Mouse (Mus musculus): ENCODE results near the gene Sult3a2. TPM values are rescaled to one million over a fixed set of nuclear protein-coding genes. Genes with fewer than 3 reads are reported as not detected.
"Not testable (repeated sequence)": the region's sequence is repeated elsewhere in the genome, so short reads cannot be mapped to it uniquely, and the experiment has no call there.

Sult3a2 gene
- polyA plus RNA-seq, 1 experiment from 2014 or later, result not detected

DNA sequence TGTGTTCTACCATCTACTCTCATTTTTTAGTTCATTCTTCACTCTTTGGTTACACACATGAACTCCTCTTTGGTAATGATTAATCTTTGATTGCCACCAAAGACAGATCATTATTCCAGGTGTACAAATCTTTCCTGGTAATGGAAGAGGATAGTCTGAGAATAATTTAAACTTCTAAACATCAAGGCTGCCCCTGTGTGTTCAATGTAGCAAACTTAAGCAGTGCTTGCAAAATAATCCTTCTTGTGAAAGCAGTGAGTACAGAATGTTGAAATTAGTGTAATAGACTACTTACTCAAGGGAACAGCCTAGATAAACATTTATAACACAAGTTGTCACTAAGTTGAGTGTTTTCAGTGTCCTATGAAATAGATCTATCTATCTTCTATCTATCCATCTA is 1.0 kb upstream of the Sult3a2 start:
- Histone ChIP-seq H3K9me3 (ENCODE audit: low read depth, low read length) (no peaks in the 10 kb centered on the region), H3K9ac (no peak overlapping the region), H3K36me3 (ENCODE audit: insufficient read depth) (no peaks in the 10 kb centered on the region), H3K4me3 (ENCODE audit: low read depth, low read length) (no peak overlapping the region), H3K4me1 (ENCODE audit: insufficient read depth) (no peaks in the 10 kb centered on the region), H3K27me3 (ENCODE audit: insufficient read depth, low read length) (no peaks in the 10 kb centered on the region), H3K4me2 (no peak overlapping the region), H3K27ac (ENCODE audit: low read depth) (no peak overlapping the region)
- TF ChIP-seq CTCF (IDR thresholded peaks at IDR 0.05; ENCODE audit: low read depth), result no peak
- DNase-seq (no peak), ATAC-seq (ENCODE audit: insufficient read depth) (no peak)

GRCm38 (mm10) chr10:33735251-33735650 is 51.3 kb downstream of the Sult3a2 start:
- H3K4me1 ChIP-seq (ENCODE audit: insufficient read depth); ATAC-seq (ENCODE audit: insufficient read depth); H3K27ac ChIP-seq (ENCODE audit: low read depth); H3K9me3 ChIP-seq (ENCODE audit: low read depth, low read length); H3K9ac ChIP-seq; DNase-seq; H3K4me2 ChIP-seq; H3K4me3 ChIP-seq (ENCODE audit: low read depth, low read length); H3K36me3 ChIP-seq (ENCODE audit: insufficient read depth); H3K27me3 ChIP-seq (ENCODE audit: insufficient read depth, low read length): not testable (repeated sequence)
- 89% methylated on average over 7 of the region's 7 CpGs for WGBS

DNA sequence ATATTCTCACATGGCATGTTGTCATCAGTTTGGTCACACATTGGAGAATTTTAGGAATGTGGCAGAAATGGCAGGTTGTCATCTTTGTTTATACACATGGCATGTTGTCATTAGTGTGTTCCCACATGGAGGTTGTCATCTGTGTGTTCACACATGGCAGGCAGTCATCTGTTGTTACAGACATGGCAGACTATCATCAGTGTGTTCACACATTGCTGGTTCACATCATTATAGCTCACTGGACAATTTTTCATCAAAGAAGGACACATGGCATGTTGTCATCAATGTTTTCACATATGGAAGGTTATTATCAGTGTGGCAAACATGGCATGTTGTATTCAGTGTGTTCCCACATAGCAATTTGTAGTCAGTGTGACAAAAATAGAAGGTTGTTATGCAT is 53.3 kb downstream of the Sult3a2 start:
- no peaks in the 10 kb centered on the region for H3K4me1 ChIP-seq (ENCODE audit: insufficient read depth)
- DNase-seq, result no peak

GRCm38 (mm10) chr10:33732409-33733185 is 53.9 kb downstream of the Sult3a2 start:
- Histone ChIP-seq H3K9me3 (ENCODE audit: low read depth, low read length) (no peaks in the 10 kb centered on the region), H3K4me2 (no peak overlapping the region), H3K36me3 (ENCODE audit: insufficient read depth) (no peaks in the 10 kb centered on the region), H3K27ac (ENCODE audit: low read depth) (no peak overlapping the region), H3K9ac (no peak overlapping the region), H3K4me3 (ENCODE audit: low read depth, low read length) (no peak overlapping the region), H3K4me1 (ENCODE audit: insufficient read depth) (no peaks in the 10 kb centered on the region), H3K27me3 (ENCODE audit: insufficient read depth, low read length) (no peaks in the 10 kb centered on the region)
- WGBS, result 85% methylated on average over 4 of the region's 4 CpGs
- no peak for TF ChIP-seq CTCF (IDR thresholded peaks at IDR 0.05; ENCODE audit: low read depth)
- DNase-seq (no peak), ATAC-seq (ENCODE audit: insufficient read depth) (no peak)

More for the DNA sequence above, 53.3 kb downstream of the Sult3a2 start:
- no peak for ATAC-seq (ENCODE audit: insufficient read depth)
- H3K9ac ChIP-seq, result no peak overlapping the region
- no peak overlapping the region for H3K4me2 ChIP-seq
- H3K36me3 ChIP-seq (ENCODE audit: insufficient read depth), result no peaks in the 10 kb centered on the region
- H3K4me3 ChIP-seq (ENCODE audit: low read depth, low read length), result no peak overlapping the region
- H3K27me3 ChIP-seq (ENCODE audit: insufficient read depth, low read length), result no peaks in the 10 kb centered on the region
- H3K9me3 ChIP-seq (ENCODE audit: low read depth, low read length), result no peaks in the 10 kb centered on the region
- no peak for TF ChIP-seq CTCF (IDR thresholded peaks at IDR 0.05; ENCODE audit: low read depth)
- H3K27ac ChIP-seq (ENCODE audit: low read depth), result no peak overlapping the region

- Histone ChIP-seq H3K9ac (no peak overlapping the region), H3K36me3 (ENCODE audit: insufficient read depth) (no peaks in the 10 kb centered on the region), H3K4me3 (ENCODE audit: low read depth, low read length) (no peak overlapping the region), H3K27ac (ENCODE audit: low read depth) (no peak overlapping the region), H3K4me1 (ENCODE audit: insufficient read depth) (no peaks in the 10 kb centered on the region), H3K9me3 (ENCODE audit: low read depth, low read length) (no peaks in the 10 kb centered on the region), H3K27me3 (ENCODE audit: insufficient read depth, low read length) (no peaks in the 10 kb centered on the region), H3K4me2 (no peak overlapping the region)
- DNase-seq, result no peak
- no peak for TF ChIP-seq CTCF (IDR thresholded peaks at IDR 0.05; ENCODE audit: low read depth)
- WGBS, result 41% methylated on average over 6 of the region's 6 CpGs
- ATAC-seq (ENCODE audit: insufficient read depth), result no peak
Observed at GRCm38 (mm10) chr10:33723764-33724163, 62.7 kb downstream of the Sult3a2 start.

GRCm38 (mm10) chr10:33721827-33722438 is 64.6 kb downstream of the Sult3a2 start:
- H3K27ac ChIP-seq (ENCODE audit: low read depth), result no peak overlapping the region
- DNase-seq (no peak), ATAC-seq (ENCODE audit: insufficient read depth) (no peak)
- no peak overlapping the region for H3K4me2 ChIP-seq
- no peak overlapping the region for H3K9ac ChIP-seq
- no peak for TF ChIP-seq CTCF (IDR thresholded peaks at IDR 0.05; ENCODE audit: low read depth)
- 89% methylated on average over 4 of the region's 4 CpGs for WGBS
- H3K9me3 ChIP-seq (ENCODE audit: low read depth, low read length), result no peaks in the 10 kb centered on the region
- H3K27me3 ChIP-seq (ENCODE audit: insufficient read depth, low read length), result no peaks in the 10 kb centered on the region
- no peaks in the 10 kb centered on the region for H3K4me1 ChIP-seq (ENCODE audit: insufficient read depth)
- H3K4me3 ChIP-seq (ENCODE audit: low read depth, low read length), result no peak overlapping the region
- H3K36me3 ChIP-seq (ENCODE audit: insufficient read depth), result no peaks in the 10 kb centered on the region

Other genes with a start within 250 kb of the Sult3a2 start
- gene Clvs2, start 161.9 kb downstream of the Sult3a2 start, polyA plus RNA-seq (2014; fragmentation: Nextera tagmentation; extraction: Ambion mirVana), result not detected in 2 replicates
- not detected in 2 replicates for gene Sult3a1, start 71.0 kb upstream of the Sult3a2 start, polyA plus RNA-seq (2014; fragmentation: Nextera tagmentation; extraction: Ambion mirVana)
- 0.09 and 0.32 TPM in 2 replicates for gene Rsph4a, start 118.4 kb upstream of the Sult3a2 start, polyA plus RNA-seq (2014; fragmentation: Nextera tagmentation; extraction: Ambion mirVana)
- gene Zup1, start 164.6 kb upstream of the Sult3a2 start, polyA plus RNA-seq (2014; fragmentation: Nextera tagmentation; extraction: Ambion mirVana), result 19.3 and 20.8 TPM in 2 replicates
- gene Rwdd1, start 232.9 kb upstream of the Sult3a2 start, polyA plus RNA-seq (2014; fragmentation: Nextera tagmentation; extraction: Ambion mirVana), result 136 and 142 TPM in 2 replicates

Data from lung, embryonic 14.5 days (tissue).